ENCODE assay signal across 11 mouse cellular contexts in the genomic region with DNA sequence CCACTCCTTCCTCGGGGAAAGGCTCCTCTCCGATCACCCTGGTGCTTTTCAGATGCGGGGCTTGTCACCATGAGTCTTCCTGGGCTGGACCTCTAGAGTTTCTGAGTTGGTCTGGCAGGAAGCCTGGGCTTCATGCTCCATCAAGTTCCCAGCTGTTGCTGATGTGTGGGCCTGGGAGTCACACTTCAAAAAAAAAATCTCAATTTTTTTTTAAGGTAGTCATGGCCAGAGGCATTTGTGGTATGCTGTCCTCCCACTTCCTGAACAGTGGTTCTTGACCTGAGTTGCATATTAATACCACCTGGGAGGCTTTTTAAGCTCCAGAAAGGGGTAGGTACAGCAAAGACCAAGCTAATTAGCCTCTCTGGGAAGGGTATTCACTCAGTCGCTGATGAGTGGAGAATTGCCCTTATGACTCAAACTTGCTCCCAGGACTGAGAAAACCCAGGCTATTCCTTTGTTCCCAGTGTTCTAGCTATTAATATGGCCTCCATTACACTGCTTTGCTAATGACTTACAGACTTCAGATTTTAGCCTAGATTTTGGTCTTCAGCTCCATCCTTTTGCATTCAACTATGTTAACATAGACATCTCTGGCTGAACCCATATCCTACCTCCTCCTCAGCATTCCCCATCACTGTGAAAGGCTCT. TPM values are rescaled to one million over a fixed set of nuclear protein-coding genes. Genes with fewer than 3 reads are reported as not detected.
DNase-seq lines count a peak whose midpoint lies in the region; ATAC-seq lines count a peak whose summit lies in the region.
"Had no signal": no experiment of that assay in that cellular context is flagged by ENCODE, and none has a peak within 500 bp of the region (broad histone marks: within the 10 kb centered on the region; RNA-seq: fewer than 3 reads in every experiment).

No protein-coding gene starts in this region.

- H3K4me3 ChIP-seq in embryonic facial prominence, embryonic 12.5 days = no peak overlapping the region
- no peak overlapping the region for H3K4me3 ChIP-seq in limb, embryonic 13.5 days
- H3K4me3 ChIP-seq in forebrain, embryonic 15.5 days = no peak overlapping the region
- H3K4me3 ChIP-seq: midbrain, embryonic 15.5 days had no signal

- H3K4me2 ChIP-seq in embryonic facial prominence, embryonic 12.5 days (replicated peaks) = no peak overlapping the region
- peak overlapping the region; percentile 16; the same call in 1 of the 2 replicates for H3K4me2 ChIP-seq in limb, embryonic 13.5 days (replicated peaks)
- H3K4me2 ChIP-seq in forebrain, embryonic 15.5 days (replicated peaks) = no peak overlapping the region
- H3K4me2 ChIP-seq: midbrain, embryonic 15.5 days had no signal

- 26% methylated on average over 4 of the region's 4 CpGs for WGBS in embryonic facial prominence, embryonic 12.5 days
- WGBS in limb, embryonic 13.5 days = 23% methylated on average over 4 of the region's 4 CpGs
- WGBS in forebrain, embryonic 15.5 days = 74% methylated on average over 4 of the region's 4 CpGs

- H3K9ac ChIP-seq in embryonic facial prominence, embryonic 12.5 days = no peak overlapping the region
- H3K9ac ChIP-seq in limb, embryonic 13.5 days = no peak overlapping the region
- H3K9ac ChIP-seq in forebrain, embryonic 15.5 days (replicated peaks) = no peak overlapping the region
- H3K9ac ChIP-seq: midbrain, embryonic 15.5 days had no signal

- peak; percentile 43 for DNase-seq in embryo, embryonic 11 days
- DNase-seq in embryo, embryonic 9.5 days (ENCODE audit: extremely low spot score) = no peak
- DNase-seq in hindlimb bud, embryonic 11.5 days (ENCODE audit: extremely low spot score, low read depth, low spot score) = peak; percentile 20
- DNase-seq in spleen, postnatal 36 days (ENCODE audit: low spot score in 2 of 2) = no peak
- no peak for DNase-seq in layer of hippocampus, adult 8-10 months (ENCODE audit: low spot score in 2 of 2)
- DNase-seq: cerebellum, postnatal 10 days; liver had no signal

- H3K27ac ChIP-seq in embryonic facial prominence, embryonic 12.5 days = peak overlapping the region; percentile 25; the same call in 1 of the 2 replicates
- H3K27ac ChIP-seq in limb, embryonic 13.5 days = peak overlapping the region; percentile 58; the same call in 1 of the 2 replicates
- no peak overlapping the region for H3K27ac ChIP-seq in forebrain, embryonic 15.5 days (replicated peaks)
- H3K27ac ChIP-seq: midbrain, embryonic 15.5 days had no signal

- no peaks in the 10 kb centered on the region for H3K9me3 ChIP-seq in embryonic facial prominence, embryonic 12.5 days
- no peaks in the 10 kb centered on the region for H3K9me3 ChIP-seq in limb, embryonic 13.5 days
- H3K9me3 ChIP-seq in forebrain, embryonic 15.5 days = no peaks in the 10 kb centered on the region
- H3K9me3 ChIP-seq: midbrain, embryonic 15.5 days had no signal

- H3K4me1 ChIP-seq in embryonic facial prominence, embryonic 12.5 days = peaks cover 7% of the 10 kb centered on the region
- H3K4me1 ChIP-seq in limb, embryonic 13.5 days = peaks cover 26% of the 10 kb centered on the region
- H3K4me1 ChIP-seq in forebrain, embryonic 15.5 days = no peaks in the 10 kb centered on the region
- H3K4me1 ChIP-seq: midbrain, embryonic 15.5 days had no signal

- H3K36me3 ChIP-seq in embryonic facial prominence, embryonic 12.5 days = no peaks in the 10 kb centered on the region
- no peaks in the 10 kb centered on the region for H3K36me3 ChIP-seq in limb, embryonic 13.5 days
- H3K36me3 ChIP-seq in forebrain, embryonic 15.5 days = no peaks in the 10 kb centered on the region
- H3K36me3 ChIP-seq: midbrain, embryonic 15.5 days had no signal

- no peaks in the 10 kb centered on the region for H3K27me3 ChIP-seq in embryonic facial prominence, embryonic 12.5 days
- H3K27me3 ChIP-seq in limb, embryonic 13.5 days = no peaks in the 10 kb centered on the region
- H3K27me3 ChIP-seq in forebrain, embryonic 15.5 days = no peaks in the 10 kb centered on the region
- H3K27me3 ChIP-seq: midbrain, embryonic 15.5 days had no signal

- no peak for ATAC-seq in embryonic facial prominence, embryonic 12.5 days (ENCODE audit: insufficient number of reproducible peaks, insufficient read depth, low FRiP score, low TSS enrichment)
- ATAC-seq in limb, embryonic 13.5 days (ENCODE audit: low FRiP score, low read depth) = peak; percentile 51; the same call in 1 of the 2 replicates
- ATAC-seq in forebrain, embryonic 15.5 days (replicated peaks) = no peak
- ATAC-seq: midbrain, embryonic 15.5 days had no signal

RNA-seq across cellular contexts. Expression of a gene that starts 52.1 kb away (rescaled TPM):
- 15.6 and 18.5 TPM in 2 replicates for polyA plus RNA-seq in embryonic facial prominence, embryonic 12.5 days (2016; fragmentation: Nextera tagmentation; extraction: Ambion mirVana)
- 18.6 and 20.1 TPM in 2 replicates for polyA plus RNA-seq in limb, embryonic 13.5 days (2015; fragmentation: Nextera tagmentation; extraction: Ambion mirVana)
- total RNA-seq in layer of hippocampus, adult 8-10 months (2022) = 1 to 10 TPM; 1.4 to 2.3 (median 2.1) TPM
- 78.8 and 79.6 TPM in 2 replicates for polyA plus RNA-seq in forebrain, embryonic 15.5 days (2015; fragmentation: Nextera tagmentation; extraction: Ambion mirVana)

Comparison
In these comparisons a context has a peak if more than half of its experiments do, and no peak if none do; other contexts are left out.
1. DNase-seq: peak in embryo, embryonic 11 days (single experiment) and hindlimb bud, embryonic 11.5 days (single experiment); none in embryo, embryonic 9.5 days (single experiment), spleen, postnatal 36 days (0 of 2) and layer of hippocampus, adult 8-10 months (0 of 2).